Mouse (Mus musculus): Measurements from ENCODE around the gene Spa17. TPM values are rescaled to one million over a fixed set of nuclear protein-coding genes. Genes with fewer than 3 reads are reported as not detected.

Gene Spa17
- total RNA-seq (2021) = 1 to 10 TPM; 2.3 to 3.4 TPM
- long read RNA-seq, experiment 1, partial matches to known transcripts = 5 of 7 reads
- long read RNA-seq, experiment 1, other reads (novel, unspliced or antisense) = 1 of 7 reads
- long read RNA-seq, experiment 2, partial matches to known transcripts = 2 of 4 reads
- long read RNA-seq, experiment 2, other reads (novel, unspliced or antisense) = 0 of 4 reads

- peak; percentile 71 to 80 for DNase-seq (ENCODE audit: low spot score in 2 of 2)
Observed at GRCm38 (mm10) chr9:37613182-37613910, at the start of gene Spa17. TSS of gene Spa17 (minus strand) at chr9:37613722.

- DNase-seq (ENCODE audit: low spot score in 2 of 2) = no peak
Observed at GRCm38 (mm10) chr9:37663210-37663609, 49.7 kb upstream of the Spa17 start.

- DNase-seq (ENCODE audit: low spot score in 2 of 2) = no peak
Observed at GRCm38 (mm10) chr9:37659413-37659812, 45.9 kb upstream of the Spa17 start.

GRCm38 (mm10) chr9:37656931-37657481, 43.5 kb upstream of the Spa17 start, which contains the start of gene Tbrg1:
TSS of gene Tbrg1 (minus strand) at chr9:37657312.
- peak; percentile 50 to 66 for DNase-seq (ENCODE audit: low spot score in 2 of 2)

- DNase-seq (ENCODE audit: low spot score in 2 of 2) = no peak
Observed at GRCm38 (mm10) chr9:37656439-37656881, 42.9 kb upstream of the Spa17 start.

- DNase-seq (ENCODE audit: low spot score in 2 of 2) = no peak
Observed at GRCm38 (mm10) chr9:37655961-37656360, 42.4 kb upstream of the Spa17 start.

- no peak for DNase-seq (ENCODE audit: low spot score in 2 of 2)
Observed at GRCm38 (mm10) chr9:37653836-37654235, 40.3 kb upstream of the Spa17 start.

GRCm38 (mm10) chr9:37650639-37651038, 37.1 kb upstream of the Spa17 start:
- no peak for DNase-seq (ENCODE audit: low spot score in 2 of 2)

GRCm38 (mm10) chr9:37646246-37646645, 32.7 kb upstream of the Spa17 start:
- DNase-seq (ENCODE audit: low spot score in 2 of 2) = no peak

GRCm38 (mm10) chr9:37638721-37639120, 25.2 kb upstream of the Spa17 start:
- no peak for DNase-seq (ENCODE audit: low spot score in 2 of 2)

- DNase-seq (ENCODE audit: low spot score in 2 of 2) = no peak
Observed at GRCm38 (mm10) chr9:37636800-37637542, 23.4 kb upstream of the Spa17 start.

- DNase-seq (ENCODE audit: low spot score in 2 of 2) = peak in 1 of 2 experiments; percentile 26
Observed at GRCm38 (mm10) chr9:37636335-37636734, 22.8 kb upstream of the Spa17 start.

GRCm38 (mm10) chr9:37634269-37634668, 20.7 kb upstream of the Spa17 start:
- no peak for DNase-seq (ENCODE audit: low spot score in 2 of 2)

GRCm38 (mm10) chr9:37632305-37632704, 18.8 kb upstream of the Spa17 start:
- DNase-seq (ENCODE audit: low spot score in 2 of 2) = no peak

GRCm38 (mm10) chr9:37629941-37630340, 16.4 kb upstream of the Spa17 start:
- DNase-seq (ENCODE audit: low spot score in 2 of 2) = no peak

GRCm38 (mm10) chr9:37628581-37628980, 15.1 kb upstream of the Spa17 start:
- no peak for DNase-seq (ENCODE audit: low spot score in 2 of 2)

GRCm38 (mm10) chr9:37627263-37627662, 13.7 kb upstream of the Spa17 start:
- no peak for DNase-seq (ENCODE audit: low spot score in 2 of 2)

- DNase-seq (ENCODE audit: low spot score in 2 of 2) = no peak
Observed at GRCm38 (mm10) chr9:37626103-37626567, 12.6 kb upstream of the Spa17 start.

- no peak for DNase-seq (ENCODE audit: low spot score in 2 of 2)
Observed at GRCm38 (mm10) chr9:37625641-37626040, 12.1 kb upstream of the Spa17 start.

GRCm38 (mm10) chr9:37625129-37625528, 11.6 kb upstream of the Spa17 start:
- no peak for DNase-seq (ENCODE audit: low spot score in 2 of 2)

GRCm38 (mm10) chr9:37624502-37624901, 11.0 kb upstream of the Spa17 start:
- no peak for DNase-seq (ENCODE audit: low spot score in 2 of 2)

- DNase-seq (ENCODE audit: low spot score in 2 of 2) = no peak
Observed at GRCm38 (mm10) chr9:37623981-37624380, 10.5 kb upstream of the Spa17 start.
